Mouse (Mus musculus) thymus, postnatal 25 days (tissue): ENCODE data around the gene Dip2a.

Experiments
- DNase-seq: peaks from one replicate; pipeline ENCODE4 v3.0.0; 2022

The Dip2a gene

DNA sequence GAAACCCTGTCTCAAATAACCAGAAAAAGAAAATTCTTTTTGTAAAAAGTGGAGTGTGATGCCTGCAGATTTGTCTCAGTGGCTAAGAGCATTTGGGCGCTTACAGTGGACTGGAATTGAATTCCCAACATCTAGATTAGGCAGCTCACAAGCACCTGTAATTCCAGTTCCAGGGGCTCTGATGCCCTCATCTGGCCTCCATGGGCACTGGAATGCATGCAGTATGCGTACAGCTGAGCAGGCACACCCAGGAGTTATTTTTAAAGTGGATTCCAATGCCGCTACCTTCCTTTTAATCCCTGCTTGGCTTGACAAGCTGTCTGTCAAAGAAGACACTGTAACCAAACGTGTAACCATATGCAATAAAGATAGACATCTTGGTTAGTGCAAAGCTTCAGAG is 105.7 kb downstream of the Dip2a start:
- DNase-seq = no peak

DNA sequence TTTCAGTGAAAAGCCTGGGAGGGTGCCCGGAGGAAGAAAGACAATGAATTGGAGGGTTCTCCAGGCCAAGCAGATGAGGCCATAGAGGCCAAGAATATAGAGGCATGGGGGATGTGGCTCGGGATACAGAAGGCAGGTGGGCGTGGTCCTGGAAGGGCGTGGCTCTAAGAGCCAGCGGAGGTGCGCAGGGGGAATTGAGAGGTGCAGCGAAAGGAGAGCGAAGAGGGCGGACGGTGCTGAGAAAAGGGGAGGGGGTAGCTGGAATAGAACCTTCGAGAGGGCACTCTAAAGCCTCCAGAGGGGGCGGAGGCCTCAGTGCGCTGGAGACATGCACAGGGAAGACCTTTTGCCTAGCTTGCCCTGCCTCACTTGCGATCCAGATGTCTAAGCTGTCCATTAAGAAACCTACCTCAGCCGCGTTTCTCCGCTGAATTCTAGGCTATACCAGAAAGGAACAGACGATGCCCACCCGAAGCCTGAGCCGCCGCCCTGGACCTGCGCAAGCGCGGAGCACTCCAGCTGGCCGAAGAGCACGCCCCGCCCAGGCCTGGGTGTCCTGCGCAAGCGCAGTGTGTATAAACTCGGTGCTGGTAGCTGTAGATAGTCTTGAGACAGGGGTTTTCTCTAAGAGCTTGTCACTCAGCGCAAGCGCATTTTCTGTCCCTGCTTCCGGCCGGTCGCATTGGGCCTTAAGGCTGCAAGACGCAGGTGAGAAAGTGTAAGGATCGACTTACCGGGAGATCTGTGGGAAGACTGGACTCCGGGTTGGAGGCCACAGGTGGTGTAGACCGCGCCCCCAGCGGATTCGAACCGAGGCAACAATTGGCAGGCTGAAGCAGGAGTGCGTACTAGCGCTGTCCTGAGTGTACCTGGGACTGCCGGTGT is 107.5 kb downstream of the Dip2a start, which contains the start of gene Prmt2:
TSS of gene Prmt2 (minus strand) at position 525 of the 885 bp plus-strand sequence.
- DNase-seq = peak; percentile 89

DNA sequence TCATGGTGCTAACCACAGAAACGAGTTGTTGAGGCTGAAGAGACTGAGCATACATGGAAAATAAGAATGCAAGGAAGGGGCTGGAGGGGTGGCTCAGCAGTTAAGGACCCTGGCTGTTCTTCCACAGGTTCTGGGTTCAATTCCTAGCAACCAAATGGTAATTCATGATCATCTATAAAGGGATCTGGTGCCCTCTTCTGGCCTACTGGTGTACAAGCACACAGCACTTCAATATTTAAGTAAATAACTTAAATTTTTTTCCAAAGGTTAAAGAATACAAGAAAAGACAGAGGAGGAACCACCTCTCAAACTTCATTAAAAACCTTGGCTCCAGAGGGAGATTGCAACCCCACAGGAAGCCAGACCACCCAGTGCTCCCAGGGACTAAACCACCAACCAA is 115.5 kb downstream of the Dip2a start:
- no peak for DNase-seq

DNA sequence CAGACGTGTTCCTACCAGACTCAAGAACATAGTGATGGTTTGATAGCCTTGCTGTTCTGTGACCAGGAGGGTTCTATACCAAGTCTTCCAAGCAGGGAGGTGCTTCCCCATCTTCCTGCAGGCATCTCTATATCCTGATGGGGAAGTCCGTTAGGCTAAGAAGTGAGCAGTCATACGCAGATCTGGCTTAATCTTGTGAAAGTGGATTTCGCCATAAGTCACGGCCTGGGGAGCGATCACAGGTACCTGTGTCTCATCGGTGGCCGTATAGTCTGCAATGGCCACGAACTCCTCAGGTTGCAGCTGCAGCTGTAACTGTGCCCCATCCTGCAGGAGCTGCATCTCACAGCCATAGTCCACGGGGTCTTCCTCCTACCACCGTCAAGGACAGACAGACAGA is 119.1 kb downstream of the Dip2a start:
- no peak for DNase-seq

DNA sequence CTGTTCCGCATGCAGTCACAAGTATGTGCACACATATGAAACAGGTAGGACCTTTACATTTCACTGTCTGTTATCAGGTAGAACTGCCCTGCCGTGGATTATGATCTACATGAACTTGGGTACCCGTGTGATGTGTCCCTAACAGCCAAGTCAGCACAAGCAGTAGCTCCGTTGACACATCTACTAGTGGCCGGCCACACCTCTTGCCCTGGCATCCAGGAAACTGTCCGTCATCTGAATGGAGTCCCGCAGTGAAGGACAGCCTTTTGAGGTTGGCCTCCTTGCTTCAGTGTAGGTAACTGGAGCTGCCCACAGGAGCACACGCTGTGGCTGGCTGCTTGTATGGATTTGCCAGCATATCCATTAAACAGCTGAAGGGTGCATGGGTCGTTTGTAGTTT is 126.9 kb downstream of the Dip2a start:
- no peak for DNase-seq

DNA sequence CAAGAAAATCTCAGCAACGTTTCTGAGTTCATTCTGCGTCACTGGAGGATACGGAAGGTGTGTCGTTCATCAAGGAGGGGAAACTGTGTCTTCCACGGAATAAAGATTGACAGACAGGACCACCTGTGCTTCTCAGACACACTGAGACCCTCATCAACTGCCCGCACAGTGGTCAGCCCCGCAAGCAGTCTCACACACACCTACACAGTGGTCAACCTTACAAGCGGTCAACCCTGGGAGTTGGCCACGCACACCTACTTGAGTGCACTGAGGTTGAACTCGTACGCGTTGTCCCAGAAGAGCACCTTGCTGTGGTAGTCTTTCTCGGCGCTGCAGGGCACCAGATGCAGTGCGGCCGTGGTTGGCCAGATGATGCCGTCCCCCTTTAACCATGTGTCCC is 128.0 kb downstream of the Dip2a start:
- no peak for DNase-seq

DNA sequence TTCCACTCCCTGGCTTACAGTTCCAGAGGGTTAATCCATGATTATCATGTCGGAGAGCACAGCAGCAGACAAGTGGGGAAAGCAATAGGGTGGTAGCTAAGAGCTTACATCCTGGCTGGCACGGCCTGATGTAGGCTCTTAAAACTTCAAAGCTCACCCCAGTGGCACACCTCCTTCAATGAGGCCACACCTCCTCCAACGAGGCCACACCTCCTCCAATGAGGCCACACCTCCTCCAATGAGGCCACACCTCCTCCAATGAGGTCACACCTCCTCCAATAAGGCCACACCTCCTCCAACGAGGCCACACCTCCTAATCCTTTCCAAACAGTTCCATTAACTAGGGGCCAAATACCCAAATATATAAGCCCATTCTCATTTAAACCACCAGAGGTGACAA is 130.9 kb downstream of the Dip2a start:
- no peak for DNase-seq

DNA sequence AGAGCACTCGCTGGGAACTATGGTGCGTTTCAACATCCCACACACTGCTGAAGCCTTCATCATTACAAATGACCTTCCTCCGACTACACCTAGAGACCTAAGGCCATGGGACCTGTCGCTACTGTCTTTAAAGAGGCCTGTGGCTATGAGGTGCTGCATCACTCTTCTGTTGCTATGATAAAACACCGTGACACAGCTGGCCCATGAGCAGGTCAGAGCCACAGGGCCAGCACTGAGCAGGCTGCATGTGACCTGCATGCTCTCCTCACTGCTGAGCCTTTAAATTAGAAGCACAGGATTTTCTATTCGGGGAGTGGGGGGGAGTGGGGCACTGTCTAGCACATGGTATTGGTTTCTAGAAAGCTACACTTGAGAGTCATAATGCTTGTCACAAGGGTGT is 133.0 kb downstream of the Dip2a start:
- DNase-seq = no peak

DNA sequence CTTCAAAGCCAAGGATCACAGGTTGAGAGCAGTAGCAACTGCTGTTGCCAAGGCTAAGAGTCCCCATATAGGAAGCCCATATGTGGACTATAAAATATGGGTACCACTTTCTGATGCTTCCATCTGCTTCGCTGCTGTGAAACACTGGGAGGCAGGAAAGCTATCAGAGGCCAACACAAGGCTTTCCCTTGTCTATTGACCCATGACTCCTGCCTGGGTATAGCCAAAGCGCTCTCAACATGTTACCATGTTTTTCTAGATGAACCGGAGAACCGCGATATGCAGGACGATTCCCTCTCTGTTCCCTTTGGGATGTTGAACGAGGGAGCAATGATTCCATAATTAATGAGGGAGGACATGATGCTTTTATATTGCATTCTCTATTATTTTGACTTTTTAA is 134.3 kb downstream of the Dip2a start:
- DNase-seq = no peak
